Mouse (Mus musculus): Measurements from ENCODE around the gene Syf2. TPM values are rescaled to one million over a fixed set of nuclear protein-coding genes. Genes with fewer than 3 reads are reported as not detected.

The Syf2 gene
- polyA plus RNA-seq (2012; rRNA removed): 4.2 and 4.4 TPM in 2 replicates

DNA sequence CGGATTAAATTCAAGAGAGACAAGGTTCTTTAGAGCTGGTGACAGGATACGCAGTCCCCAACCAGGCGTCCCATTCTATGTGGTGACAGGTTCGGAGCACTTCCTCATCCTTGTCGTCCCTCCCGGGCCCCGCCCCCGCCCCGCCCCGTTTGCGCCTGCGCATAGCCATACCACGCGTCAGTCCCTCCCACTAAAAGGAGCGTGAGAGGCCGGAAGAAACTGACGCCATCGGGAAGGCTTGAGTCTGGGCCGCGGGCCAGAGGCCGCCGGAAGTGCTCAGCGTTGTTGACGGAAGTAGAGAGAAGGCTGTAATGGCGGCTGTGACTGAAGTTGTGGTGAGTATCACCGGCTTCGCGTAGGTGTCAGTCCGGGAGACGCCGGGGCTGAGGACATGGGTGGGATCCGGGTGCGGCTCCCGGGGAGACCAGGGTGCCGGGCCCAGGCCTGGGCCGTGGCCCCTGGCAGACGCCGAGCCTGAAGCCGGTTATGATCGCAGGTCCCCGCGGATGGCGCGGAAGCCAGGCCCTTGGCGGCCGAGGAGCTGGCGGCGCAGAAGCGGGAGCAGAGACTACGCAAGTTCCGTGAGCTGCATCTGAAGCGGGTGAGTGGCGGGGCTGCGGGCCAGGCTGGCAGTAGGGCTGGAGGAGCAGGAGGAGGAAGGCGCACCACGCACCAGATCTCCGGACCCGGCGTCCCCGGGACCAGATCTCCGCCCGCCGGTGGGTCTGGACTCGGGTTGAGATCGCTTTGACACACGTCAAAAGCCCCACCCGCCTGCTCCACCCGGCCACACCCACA, at the start of gene Syf2:
TSS of gene Syf2 (plus strand) at position 215 of the 798 bp plus-strand sequence.

DNA sequence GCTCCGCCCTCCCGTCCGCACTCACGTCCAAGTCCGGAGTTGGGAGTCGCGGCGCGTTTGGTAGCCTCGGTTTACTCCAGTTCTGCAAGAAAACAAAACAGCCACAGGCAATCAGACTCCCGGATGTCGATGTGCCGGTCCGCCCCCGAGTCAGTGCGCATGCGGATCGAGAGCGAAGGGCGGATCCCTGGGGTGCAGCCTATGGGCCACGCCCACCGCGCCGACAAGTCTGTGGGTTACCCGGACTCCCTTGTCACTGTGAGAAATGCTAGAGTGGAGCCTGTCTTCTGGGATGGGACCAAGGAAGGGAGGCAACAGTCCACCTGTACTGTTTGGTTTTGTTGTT, 15.9 kb upstream of the Syf2 start, which contains the start of gene Tmem50a:
TSS of gene Tmem50a (minus strand) at position 161 of the 346 bp plus-strand sequence.

DNA sequence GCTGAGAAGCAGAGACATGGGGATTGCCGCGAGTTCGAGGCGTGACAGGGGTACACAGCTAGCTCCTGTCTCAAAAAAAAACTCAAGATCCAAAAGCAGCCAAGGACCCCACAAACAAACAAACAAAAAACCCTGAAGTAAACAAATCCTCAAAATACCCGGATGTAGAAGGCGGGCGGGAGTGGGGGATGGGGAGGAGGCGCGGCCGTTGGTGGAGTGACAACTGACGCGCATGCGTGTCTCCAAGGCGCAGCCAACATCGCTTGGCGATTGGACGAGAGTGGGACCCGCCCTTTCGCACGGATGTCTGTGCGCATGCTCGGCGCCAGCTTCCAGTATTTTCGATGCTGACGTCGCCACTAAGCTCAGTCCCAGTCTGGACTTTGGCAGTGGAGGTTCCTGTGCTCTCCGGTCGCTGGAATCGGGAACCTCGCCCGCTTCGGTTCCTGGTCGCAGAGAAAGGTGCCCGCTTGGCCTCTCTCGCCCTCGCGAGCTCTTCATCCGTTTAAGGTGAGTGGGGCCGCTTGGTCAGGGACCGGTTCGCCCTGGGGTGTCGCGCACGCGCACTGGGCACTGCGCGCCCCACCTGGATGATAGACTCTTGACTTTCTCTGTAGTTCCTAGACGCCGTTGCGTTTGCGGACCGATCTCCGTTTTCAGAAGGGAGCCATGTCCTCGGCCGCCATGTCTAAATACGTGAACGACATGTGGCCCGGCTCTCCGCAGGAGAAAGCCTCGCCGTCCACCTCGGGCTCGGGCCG, 7.3 kb upstream of the Syf2 start, which contains the start of gene Rsrp1:
TSS of gene Rsrp1 (plus strand) at position 335 of the 761 bp plus-strand sequence.

Other genes starting within 250 kb of the Syf2 start
- 2.3 and 3.2 TPM in 2 replicates for gene Man1c1, start 226.6 kb upstream of the Syf2 start, polyA plus RNA-seq (2012; rRNA removed)
- gene Ldlrap1, start 162.9 kb upstream of the Syf2 start, polyA plus RNA-seq (2012; rRNA removed): 5.3 and 6.1 TPM in 2 replicates
- gene Maco1, start 77.6 kb upstream of the Syf2 start, polyA plus RNA-seq (2012; rRNA removed): 3.1 and 5.1 TPM in 2 replicates
- 0.12 and 0.13 TPM in 2 replicates for gene Rhd, start 66.4 kb upstream of the Syf2 start, polyA plus RNA-seq (2012; rRNA removed)
- 31.5 and 36.9 TPM in 2 replicates for gene Tmem50a, start 15.9 kb upstream of the Syf2 start, polyA plus RNA-seq (2012; rRNA removed)
- 364 and 897 TPM in 2 replicates for gene Rsrp1, start 7.3 kb upstream of the Syf2 start, polyA plus RNA-seq (2012; rRNA removed)
- 0.35 and 1.0 TPM in 2 replicates for gene Runx3, start 189.8 kb downstream of the Syf2 start, polyA plus RNA-seq (2012; rRNA removed)

Data from stomach, adult 2 months (tissue).